Mouse (Mus musculus): ENCODE results near the gene Parp1.
"Not testable (repeated sequence)": the region's sequence is repeated elsewhere in the genome, so short reads cannot be mapped to it uniquely, and the experiment has no call there.

Parp1 gene

GRCm38 (mm10) chr1:180564885-180565284 lies 3.8 kb upstream of the Parp1 start:
- no peak for DNase-seq

GRCm38 (mm10) chr1:180567761-180568160 lies 963 bp upstream of the Parp1 start:
- no peak for DNase-seq

- no peak for DNase-seq
Measured at GRCm38 (mm10) chr1:180568248-180568647, 476 bp upstream of the Parp1 start.

- no peak for DNase-seq
Measured at GRCm38 (mm10) chr1:180569453-180569852, 729 bp downstream of the Parp1 start.

GRCm38 (mm10) chr1:180570181-180570580 lies 1.5 kb downstream of the Parp1 start:
- DNase-seq = no peak

GRCm38 (mm10) chr1:180571018-180571589 lies 2.4 kb downstream of the Parp1 start:
- DNase-seq = no peak

GRCm38 (mm10) chr1:180571721-180572120 lies 3.0 kb downstream of the Parp1 start:
- DNase-seq = not testable (repeated sequence)

GRCm38 (mm10) chr1:180572154-180572553 lies 3.4 kb downstream of the Parp1 start:
- no peak for DNase-seq

- DNase-seq = no peak
Measured at GRCm38 (mm10) chr1:180576524-180576923, 7.8 kb downstream of the Parp1 start.

GRCm38 (mm10) chr1:180577837-180578236 lies 9.1 kb downstream of the Parp1 start:
- no peak for DNase-seq

- no peak for DNase-seq
Measured at GRCm38 (mm10) chr1:180587792-180588442, 19.2 kb downstream of the Parp1 start.

GRCm38 (mm10) chr1:180600578-180600977 lies 31.9 kb downstream of the Parp1 start:
- DNase-seq = no peak

GRCm38 (mm10) chr1:180601806-180602205 lies 33.1 kb downstream of the Parp1 start:
- DNase-seq = no peak

GRCm38 (mm10) chr1:180604579-180604978 lies 35.9 kb downstream of the Parp1 start:
- peak; percentile 48 for DNase-seq

GRCm38 (mm10) chr1:180606106-180606505 lies 37.4 kb downstream of the Parp1 start:
- no peak for DNase-seq

GRCm38 (mm10) chr1:180606796-180607577 lies 38.3 kb downstream of the Parp1 start:
- DNase-seq = no peak

- DNase-seq = no peak
Measured at GRCm38 (mm10) chr1:180607578-180607879, 38.8 kb downstream of the Parp1 start.

GRCm38 (mm10) chr1:180611842-180612241 lies 43.1 kb downstream of the Parp1 start:
- DNase-seq = not testable (repeated sequence)

GRCm38 (mm10) chr1:180616762-180617161 lies 48.0 kb downstream of the Parp1 start:
- no peak for DNase-seq

GRCm38 (mm10) chr1:180622389-180622788 lies 53.7 kb downstream of the Parp1 start:
- DNase-seq = no peak

GRCm38 (mm10) chr1:180623911-180624310 lies 55.2 kb downstream of the Parp1 start:
- DNase-seq = no peak

GRCm38 (mm10) chr1:180626141-180626540 lies 57.4 kb downstream of the Parp1 start:
- DNase-seq = no peak

- not testable (repeated sequence) for DNase-seq
Measured at GRCm38 (mm10) chr1:180637796-180638195, 69.1 kb downstream of the Parp1 start.

Data from right cerebral cortex, postnatal 4 days (tissue).